Comparison of ENCODE assay signal across 1 mouse cellular context in the genomic region with DNA sequence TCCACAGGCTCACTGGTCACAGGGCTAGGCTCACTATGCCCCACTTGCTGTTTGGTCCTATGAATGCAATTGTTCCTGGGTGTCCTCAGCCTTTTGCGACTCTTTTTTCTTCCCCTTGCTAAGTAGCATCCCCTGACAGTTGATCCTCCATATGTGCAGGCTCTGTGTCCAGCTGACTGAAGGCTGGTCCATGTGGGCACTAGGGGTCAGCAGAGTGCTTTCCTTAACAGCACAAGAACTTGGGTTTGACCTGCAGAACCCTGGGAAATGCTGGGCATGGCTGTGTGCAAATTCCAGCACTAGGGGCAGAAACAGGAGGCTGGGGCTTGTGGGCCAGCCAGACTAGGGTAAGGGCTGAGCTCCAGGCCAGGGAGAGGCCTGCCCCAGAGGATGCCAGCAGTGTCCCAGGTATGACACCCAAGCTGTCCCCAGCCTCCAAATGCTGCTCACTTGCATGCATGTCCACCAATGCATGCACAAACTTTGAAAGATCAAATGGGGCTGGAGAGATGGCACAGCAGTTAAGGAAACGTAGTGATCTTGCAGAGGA.
TF ChIP-seq lines count a peak whose summit lies in the region.

No protein-coding gene starts in this region.

TF ChIP-seq in MEL, 35 proteins besides CTCF, POLR2A, EP300 and RAD21:
- TF ChIP-seq SMC3 (IDR thresholded peaks at IDR 0.05; ENCODE audit: low read depth, low read length), result peak; percentile 11; the same call in 1 of the 2 replicates
